Mouse (Mus musculus) lung, adult 2 months (tissue): ENCODE measurements around the gene Hnrnpdl.

Experiments
- CTCF ChIP-seq: fragments of 200-500 bp; IDR thresholded peaks from 2 replicates; pipeline ENCODE4 v1.5.1; 2011; ENCODE audit warnings: mild to moderate bottlenecking, low read length, control low read depth; ENCODE audit not compliant: insufficient read depth
- POLR2A ChIP-seq: fragments of 200-500 bp; IDR thresholded peaks from 2 replicates; pipeline ENCODE4 v1.6.1; 2011; ENCODE audit warnings: low read depth, mild to moderate bottlenecking, control low read depth, low read length, borderline replicate concordance; ENCODE audit errors: extremely low read depth

GRCm38 (mm10) chr5:100032646-100033045, 6.8 kb downstream of the Hnrnpdl start:
- TF ChIP-seq POLR2A (no peak), CTCF (no peak)
